Mouse (Mus musculus): ENCODE results near the gene Zfand2a. TPM values are rescaled to one million over a fixed set of nuclear protein-coding genes. Genes with fewer than 3 reads are reported as not detected.

Gene Zfand2a
- total RNA-seq (2023), result 74.3 TPM

GRCm38 (mm10) chr5:139484185-139484814 is at the start of gene Zfand2a:
Gene Zfand2a, minus strand, starts transcription at chr5:139484549.

GRCm38 (mm10) chr5:139460384-139461067 is 23.8 kb downstream of the Zfand2a start, which contains the start of gene 3110082I17Rik:
Gene 3110082I17Rik, minus strand, starts transcription at chr5:139460527.

GRCm38 (mm10) chr5:139423026-139423865 is 61.1 kb downstream of the Zfand2a start, which contains the start of gene Gper1:
Gene Gper1, plus strand, starts transcription at chr5:139423151.

Other genes starting within 250 kb of the Zfand2a start
- 36.8 TPM for gene Get4, start 232.2 kb downstream of the Zfand2a start, total RNA-seq (2023)
- 2.6 TPM for gene Adap1, start 158.9 kb downstream of the Zfand2a start, total RNA-seq (2023)
- 17.8 TPM for gene Cox19, start 133.1 kb downstream of the Zfand2a start, total RNA-seq (2023)
- gene Cyp2w1, start 131.9 kb downstream of the Zfand2a start, total RNA-seq (2023), result not detected
- 28.8 TPM for gene Gpr146, start 106.9 kb downstream of the Zfand2a start, total RNA-seq (2023)
- gene C130050O18Rik, start 79.3 kb downstream of the Zfand2a start, total RNA-seq (2023), result not detected
- not detected for gene Gper1, start 61.4 kb downstream of the Zfand2a start, total RNA-seq (2023)
- gene 3110082I17Rik, start 24.0 kb downstream of the Zfand2a start, total RNA-seq (2023), result 5.2 TPM
- gene Uncx, start 58.9 kb upstream of the Zfand2a start, total RNA-seq (2023), result not detected